Mouse (Mus musculus): Measurements from ENCODE around the gene Aplp2. TPM values are rescaled to one million over a fixed set of nuclear protein-coding genes. Genes with fewer than 3 reads are reported as not detected.
A peak's percentile ranks its signal among the peaks of the same experiment; 100 is the strongest.

The Aplp2 gene
- total and polyA plus RNA-seq, 2 experiments from 2014 or later = 444 to 466 TPM

- no peaks in the 10 kb centered on the region; the same call in 1 of the 2 replicates for H3K4me1 ChIP-seq (ENCODE audit: insufficient read depth, low read length)
- TF ChIP-seq CTCF (IDR thresholded peaks at IDR 0.05; ENCODE audit: low read depth) = no peak
- H3K27ac ChIP-seq = peak overlapping the region; percentile 96
- peak overlapping the region; percentile 95 for H3K4me3 ChIP-seq (ENCODE audit: low read length)
- peak; percentile 67 for ATAC-seq
- H3K9ac ChIP-seq (replicated peaks; ENCODE audit: low read length) = peak overlapping the region; percentile 92
- no peaks in the 10 kb centered on the region for H3K9me3 ChIP-seq (ENCODE audit: low read length)
- WGBS = 1% methylated on average over 74 of the region's 93 CpGs
- H3K27me3 ChIP-seq (ENCODE audit: insufficient read depth, low read length) = no peaks in the 10 kb centered on the region
- peak; percentile 55 for DNase-seq (ENCODE audit: low spot score)
- H3K4me2 ChIP-seq (ENCODE audit: low read depth, low read length) = peak overlapping the region; percentile 89
- H3K36me3 ChIP-seq (ENCODE audit: insufficient read depth, low read length) = no peaks in the 10 kb centered on the region
Observed at GRCm38 (mm10) chr9:31210749-31211689, 596 bp downstream of the Aplp2 start.

- ATAC-seq (no peak), DNase-seq (ENCODE audit: low spot score) (no peak)
- no peaks in the 10 kb centered on the region; the same call in none of the 2 replicates for H3K4me1 ChIP-seq (ENCODE audit: insufficient read depth, low read length)
- no peaks in the 10 kb centered on the region for H3K36me3 ChIP-seq (ENCODE audit: insufficient read depth, low read length)
- peak overlapping the region; percentile 89 for H3K4me2 ChIP-seq (ENCODE audit: low read depth, low read length)
- H3K27me3 ChIP-seq (ENCODE audit: insufficient read depth, low read length) = no peaks in the 10 kb centered on the region
- no peak overlapping the region for H3K27ac ChIP-seq
- peak overlapping the region; percentile 92; the same call in 1 of the 2 replicates for H3K9ac ChIP-seq (replicated peaks; ENCODE audit: low read length)
- H3K4me3 ChIP-seq (ENCODE audit: low read length) = peak overlapping the region; percentile 95
- WGBS = 19% methylated on average over 7 of the region's 7 CpGs
- H3K9me3 ChIP-seq (ENCODE audit: low read length) = no peaks in the 10 kb centered on the region
- no peak for TF ChIP-seq CTCF (IDR thresholded peaks at IDR 0.05; ENCODE audit: low read depth)
Observed at GRCm38 (mm10) chr9:31210163-31210562, 1.5 kb downstream of the Aplp2 start.

- no peak for ATAC-seq
- DNase-seq (ENCODE audit: low spot score) = no peak
- TF ChIP-seq CTCF (IDR thresholded peaks at IDR 0.05; ENCODE audit: low read depth) = no peak
- 65% methylated on average over 1 of the region's 1 CpGs for WGBS
- H3K27ac ChIP-seq = no peak overlapping the region
- peak overlapping the region; percentile 89 for H3K4me2 ChIP-seq (ENCODE audit: low read depth, low read length)
- no peaks in the 10 kb centered on the region for H3K36me3 ChIP-seq (ENCODE audit: insufficient read depth, low read length)
- peak overlapping the region; percentile 11; the same call in 1 of the 2 replicates for H3K4me3 ChIP-seq (ENCODE audit: low read length)
- H3K4me1 ChIP-seq (ENCODE audit: insufficient read depth, low read length) = no peaks in the 10 kb centered on the region; the same call in none of the 2 replicates
- H3K9me3 ChIP-seq (ENCODE audit: low read length) = no peaks in the 10 kb centered on the region
- H3K9ac ChIP-seq (replicated peaks; ENCODE audit: low read length) = no peak overlapping the region
- H3K27me3 ChIP-seq (ENCODE audit: insufficient read depth, low read length) = no peaks in the 10 kb centered on the region
Observed at GRCm38 (mm10) chr9:31209502-31209901, 2.1 kb downstream of the Aplp2 start.

- WGBS = 50% methylated on average over 3 of the region's 3 CpGs
- H3K27me3 ChIP-seq (ENCODE audit: insufficient read depth, low read length) = no peaks in the 10 kb centered on the region
- no peak overlapping the region for H3K27ac ChIP-seq
- H3K4me2 ChIP-seq (ENCODE audit: low read depth, low read length) = peak overlapping the region; percentile 7; the same call in 1 of the 2 replicates
- H3K4me3 ChIP-seq (ENCODE audit: low read length) = no peak overlapping the region
- no peaks in the 10 kb centered on the region for H3K36me3 ChIP-seq (ENCODE audit: insufficient read depth, low read length)
- no peaks in the 10 kb centered on the region; the same call in none of the 2 replicates for H3K4me1 ChIP-seq (ENCODE audit: insufficient read depth, low read length)
- H3K9me3 ChIP-seq (ENCODE audit: low read length) = no peaks in the 10 kb centered on the region
- TF ChIP-seq CTCF (IDR thresholded peaks at IDR 0.05; ENCODE audit: low read depth) = no peak
- ATAC-seq (no peak), DNase-seq (ENCODE audit: low spot score) (no peak)
- H3K9ac ChIP-seq (replicated peaks; ENCODE audit: low read length) = no peak overlapping the region
Observed at GRCm38 (mm10) chr9:31207732-31208131, 3.9 kb downstream of the Aplp2 start.

GRCm38 (mm10) chr9:31204722-31205121 is 6.9 kb downstream of the Aplp2 start:
- Histone ChIP-seq H3K27ac (no peak overlapping the region), H3K4me3 (ENCODE audit: low read length) (no peak overlapping the region), H3K4me2 (ENCODE audit: low read depth, low read length) (no peak overlapping the region), H3K4me1 (ENCODE audit: insufficient read depth, low read length) (no peaks in the 10 kb centered on the region; the same call in none of the 2 replicates), H3K9me3 (ENCODE audit: low read length) (no peaks in the 10 kb centered on the region), H3K9ac (replicated peaks; ENCODE audit: low read length) (no peak overlapping the region), H3K36me3 (ENCODE audit: insufficient read depth, low read length) (no peaks in the 10 kb centered on the region), H3K27me3 (ENCODE audit: insufficient read depth, low read length) (no peaks in the 10 kb centered on the region)
- ATAC-seq = no peak
- TF ChIP-seq CTCF (IDR thresholded peaks at IDR 0.05; ENCODE audit: low read depth) = no peak
- 81% methylated on average over 6 of the region's 6 CpGs for WGBS
- DNase-seq (ENCODE audit: low spot score) = no peak

- H3K27ac ChIP-seq = no peak overlapping the region; the same call in 1 of the 2 replicates
- no peak for ATAC-seq
- WGBS = 73% methylated on average over 16 of the region's 16 CpGs
Observed at GRCm38 (mm10) chr9:31203571-31204210, 7.9 kb downstream of the Aplp2 start.

More at GRCm38 (mm10) chr9:31203571-31204210, 7.9 kb downstream of the Aplp2 start:
- H3K36me3 ChIP-seq (ENCODE audit: insufficient read depth, low read length) = no peaks in the 10 kb centered on the region
- no peak overlapping the region for H3K4me3 ChIP-seq (ENCODE audit: low read length)
- H3K9me3 ChIP-seq (ENCODE audit: low read length) = no peaks in the 10 kb centered on the region
- no peak overlapping the region for H3K4me2 ChIP-seq (ENCODE audit: low read depth, low read length)
- no peak for DNase-seq (ENCODE audit: low spot score)
- H3K9ac ChIP-seq (replicated peaks; ENCODE audit: low read length) = no peak overlapping the region
- TF ChIP-seq CTCF (IDR thresholded peaks at IDR 0.05; ENCODE audit: low read depth) = no peak
- no peaks in the 10 kb centered on the region; the same call in 1 of the 2 replicates for H3K4me1 ChIP-seq (ENCODE audit: insufficient read depth, low read length)
- H3K27me3 ChIP-seq (ENCODE audit: insufficient read depth, low read length) = no peaks in the 10 kb centered on the region

Data from hindbrain, postnatal 0 days (tissue).